Mouse (Mus musculus) liver, embryonic 14.5 days (tissue): ENCODE data around the gene St6galnac4. TPM values are rescaled to one million over a fixed set of nuclear protein-coding genes. Genes with fewer than 3 reads are reported as not detected.
A peak's percentile ranks its signal among the peaks of the same experiment; 100 is the strongest.

Experiments used
- ATAC-seq: fragments of 200-750 bp; cut with Nextera tagmentation; 2 replicates; pipeline ENCODE4 v1.8.0; 2017; ENCODE audit warnings: moderate number of reproducible peaks, mild to moderate bottlenecking, moderate library complexity; ENCODE audit not compliant: insufficient read depth
- DNase-seq, 3 experiments: peaks; one replicate each; pipeline ENCODE4 v3.0.0-alpha.2; 2012 to 2013; ENCODE audit warnings: low read depth in 3 of 3, low spot score in 3 of 3
- H3K27ac ChIP-seq: fragments of 300-500 bp; sonication (generic); 2 replicates; pipeline ENCODE4 v1.5.1; 2014; ENCODE audit warnings: moderate library complexity, mild to moderate bottlenecking, control low read depth, inconsistent platforms
- H3K27me3 ChIP-seq: fragments of 300-500 bp; sonication (generic); 2 replicates; pipeline ENCODE4 v1.6.1; 2014; ENCODE audit warnings: mild to moderate bottlenecking, low read length, moderate library complexity; ENCODE audit not compliant: control insufficient read depth, insufficient read depth
- H3K36me3 ChIP-seq: fragments of 300-500 bp; sonication (generic); replicated peaks from 2 replicates; pipeline ENCODE4 v1.6.1; 2014; ENCODE audit warnings: low read depth; ENCODE audit not compliant: control insufficient read depth, insufficient read depth
- H3K4me1 ChIP-seq, 2 experiments: fragments of 200-500 bp in 1 of 2; fragments of 300-500 bp in 1 of 2; sonication (generic) in 1 of 2; replicated peaks; 2 replicates each; pipeline ENCODE4 v1.6.1; 2012 to 2014; ENCODE audit warnings: antibody characterized with exemption in 1 of 2, inconsistent platforms in 1 of 2, low read length in 1 of 2; ENCODE audit not compliant: control insufficient read depth in 2 of 2, insufficient read depth in 2 of 2
- H3K4me2 ChIP-seq: fragments of 300-500 bp; sonication (generic); 2 replicates; pipeline ENCODE4 v1.6.1; 2014; ENCODE audit warnings: low read depth, mild to moderate bottlenecking, control low read depth, moderate library complexity
- H3K4me3 ChIP-seq, 2 experiments: fragments of 200-500 bp in 1 of 2; fragments of 300-500 bp in 1 of 2; sonication (generic) in 1 of 2; 2 replicates each; pipeline ENCODE4 v1.5.1; 2012 to 2014; ENCODE audit warnings: low read depth in 2 of 2, low read length in 2 of 2, mild to moderate bottlenecking in 2 of 2, control low read depth in 1 of 2, inconsistent platforms in 1 of 2, moderate library complexity in 1 of 2; ENCODE audit not compliant: insufficient read depth in 1 of 2
- H3K9ac ChIP-seq: fragments of 300-500 bp; sonication (generic); replicated peaks from 2 replicates; pipeline ENCODE4 v1.6.1; 2014; ENCODE audit warnings: mild to moderate bottlenecking, control low read depth, moderate library complexity
- H3K9me3 ChIP-seq: fragments of 300-500 bp; sonication (generic); 2 replicates; pipeline ENCODE4 v1.6.1; 2016; ENCODE audit warnings: low read length, mixed read lengths; ENCODE audit not compliant: control insufficient read depth
- CTCF ChIP-seq: IDR thresholded peaks from 2 replicates; pipeline ENCODE4 v1.5.1; 2016; ENCODE audit warnings: antibody characterized with exemption, low read depth, control low read depth
- EP300 ChIP-seq: IDR thresholded peaks from 2 replicates; pipeline ENCODE4 v1.6.1; 2016; ENCODE audit warnings: antibody characterized with exemption, low read depth
- WGBS: fragments of 180-500 bp; shearing (Covaris S2); extraction: QIAGEN DNeasy Blood & Tissue Kit; methylation state at CpG from one replicate; pipeline ENCODE4 v1.1.7; 2014; ENCODE audit not compliant: insufficient replicate concordance; 5-methylcytosine and 5-hydroxymethylcytosine counted together
- polyA plus RNA-seq, 2 experiments: library from polyadenylated mRNA; depleted of rRNA in 1 of 2; stranded (reverse) in 1 of 2; unstranded in 1 of 2; fragments of >200 nt; fragmentation: Nextera tagmentation in 1 of 2; extraction: Ambion mirVana in 1 of 2; gene quantifications; 2 replicates each; pipeline versions ENCODE4 v1.2.1 to v1.2.3; 2012 to 2014

Gene St6galnac4
- 5.4 and 5.6 TPM in 2 replicates for polyA plus RNA-seq (2012; rRNA removed)
- polyA plus RNA-seq (2014; fragmentation: Nextera tagmentation; extraction: Ambion mirVana), result 6.2 and 6.8 TPM in 2 replicates

DNA sequence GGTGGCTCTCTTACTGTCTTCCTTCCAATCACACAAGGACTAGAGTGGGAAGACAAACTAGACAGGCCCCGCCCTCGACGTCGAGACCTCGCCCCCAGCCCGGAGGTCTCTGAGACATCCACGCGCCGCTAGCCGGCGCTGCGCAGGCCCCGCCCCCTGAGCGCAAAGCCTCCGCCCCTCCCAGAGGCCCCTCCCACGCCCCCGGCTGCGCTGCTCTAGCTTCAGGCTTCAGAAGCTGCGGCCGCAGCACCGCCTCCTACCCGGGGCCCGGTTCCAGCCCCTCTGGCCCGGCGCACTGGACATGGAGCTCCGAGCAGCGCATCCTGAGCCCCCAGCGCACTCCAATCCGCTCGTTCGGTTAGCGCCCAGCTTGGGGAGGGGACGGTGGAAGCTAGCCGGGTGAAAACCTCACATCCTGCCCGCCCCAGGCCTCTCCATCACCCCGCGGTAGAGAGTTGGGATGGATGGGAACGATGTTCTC, at the start of gene St6galnac4:
Gene St6galnac4, plus strand, starts transcription at position 225 of the 481 bp plus-strand sequence.
- 1% methylated on average over 38 of the region's 38 CpGs for WGBS
- H3K4me2 ChIP-seq, result peak within 1 kb of the TSS; percentile 85
- H3K4me3 ChIP-seq, result peak within 1 kb of the TSS; percentile 59 to 84
- DNase-seq (peak; percentile 75 to 78 (median 76)), ATAC-seq (peak; percentile 86)
- no peak within 1 kb of the TSS for H3K27ac ChIP-seq
- H3K9me3 ChIP-seq, result no peaks in the 10 kb centered on the region
- TF ChIP-seq EP300 (no peak), CTCF (peak; percentile 49)
- H3K4me1 ChIP-seq, result peaks cover 4 to 24% of the 10 kb centered on the region in 2 experiments; a peak in 3 of 4 replicates
- H3K27me3 ChIP-seq, result no peaks in the 10 kb centered on the region
- no peaks in the 10 kb centered on the region for H3K36me3 ChIP-seq
- H3K9ac ChIP-seq, result peak within 1 kb of the TSS; percentile 63

DNA sequence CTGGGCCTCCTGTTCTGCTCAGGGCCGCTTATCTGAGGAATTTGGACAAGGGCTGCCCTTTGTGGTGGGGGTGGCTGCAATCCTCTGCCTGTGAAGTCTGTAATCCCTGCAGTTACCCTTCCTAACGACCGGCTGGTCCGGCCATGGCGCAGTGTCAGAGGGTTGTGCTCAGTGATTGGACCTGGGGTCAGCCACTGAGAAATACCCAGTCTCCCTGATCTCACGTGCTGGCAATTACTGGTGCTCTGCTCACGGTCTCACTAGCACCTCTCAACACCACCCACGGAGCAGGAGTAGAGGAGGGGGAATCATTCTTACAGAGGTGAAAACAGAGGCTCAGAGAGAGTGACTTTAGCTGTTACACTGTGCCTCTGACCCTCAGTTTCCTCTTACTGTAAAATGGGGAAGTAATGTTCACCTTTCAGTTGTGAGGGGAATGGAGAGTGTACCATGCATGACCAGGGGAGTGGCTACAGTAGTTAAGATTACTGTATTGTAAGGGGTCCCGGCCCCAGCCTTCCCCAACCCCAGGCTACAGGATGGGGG, 49.5 kb upstream of the St6galnac4 start:
- H3K9me3 ChIP-seq, result no peaks in the 10 kb centered on the region
- ATAC-seq (no peak), DNase-seq (no peak)
- H3K27ac ChIP-seq, result 0 out of 2 replicates have a peak overlapping the region, but pooled peaks have one; percentile 6
- peaks cover 0 to 11% of the 10 kb centered on the region in 2 experiments; a peak in 3 of 4 replicates for H3K4me1 ChIP-seq
- no peak for TF ChIP-seq EP300
- 7% methylated on average over 9 of the region's 9 CpGs for WGBS
- peak overlapping the region; percentile 96 for H3K4me2 ChIP-seq
- H3K9ac ChIP-seq, result no peak overlapping the region
- peaks cover 36% of the 10 kb centered on the region for H3K27me3 ChIP-seq
- H3K4me3 ChIP-seq, result peak overlapping the region; percentile 66 to 72; a peak in 3 of 4 replicates
- no peaks in the 10 kb centered on the region for H3K36me3 ChIP-seq

GRCm38 (mm10) chr2:32537941-32538340, 49.0 kb upstream of the St6galnac4 start:
- H3K4me2 ChIP-seq, result no peak overlapping the region
- H3K36me3 ChIP-seq, result no peaks in the 10 kb centered on the region
- DNase-seq, result no peak
- no peaks in the 10 kb centered on the region for H3K9me3 ChIP-seq
- H3K27me3 ChIP-seq, result peaks cover 36% of the 10 kb centered on the region
- peaks cover 0 to 11% of the 10 kb centered on the region in 2 experiments; a peak in 3 of 4 replicates for H3K4me1 ChIP-seq
- 72% methylated on average over 5 of the region's 5 CpGs for WGBS
- no peak for TF ChIP-seq EP300
- TF ChIP-seq CTCF, result no peak
- H3K27ac ChIP-seq, result no peak overlapping the region
- no peak overlapping the region for H3K4me3 ChIP-seq
- no peak for ATAC-seq
- H3K9ac ChIP-seq, result no peak overlapping the region

DNA sequence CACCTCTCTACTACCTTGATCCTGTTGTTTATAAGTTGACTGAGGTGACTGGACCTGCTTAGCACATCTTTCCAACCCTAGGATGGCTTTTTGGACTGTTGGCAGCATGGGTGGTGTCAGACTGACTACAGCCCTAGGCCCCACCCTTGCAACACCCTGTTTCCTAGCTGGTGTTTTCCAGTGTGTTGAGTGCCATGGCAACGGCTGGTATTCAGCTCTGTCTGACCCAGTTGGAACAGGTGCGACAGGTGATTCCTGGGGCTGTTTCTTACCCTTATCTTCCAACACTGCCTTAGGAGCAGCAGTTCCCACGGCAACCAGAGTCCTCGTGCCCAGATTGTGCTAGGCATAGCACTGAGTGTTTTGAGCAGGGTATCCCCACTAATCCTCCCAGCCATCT, 48.4 kb upstream of the St6galnac4 start:
- TF ChIP-seq CTCF (no peak), EP300 (no peak)
- H3K9me3 ChIP-seq, result no peaks in the 10 kb centered on the region
- H3K9ac ChIP-seq, result no peak overlapping the region
- H3K4me1 ChIP-seq, result peaks cover 0 to 11% of the 10 kb centered on the region in 2 experiments; a peak in 3 of 4 replicates
- no peak overlapping the region for H3K4me2 ChIP-seq
- 68% methylated on average over 4 of the region's 4 CpGs for WGBS
- H3K4me3 ChIP-seq, result no peak overlapping the region
- H3K27ac ChIP-seq, result no peak overlapping the region
- peaks cover 36% of the 10 kb centered on the region for H3K27me3 ChIP-seq
- DNase-seq (no peak), ATAC-seq (no peak)
- H3K36me3 ChIP-seq, result no peaks in the 10 kb centered on the region

- peaks cover 0 to 4% of the 10 kb centered on the region in 2 experiments; a peak in 2 of 4 replicates for H3K4me1 ChIP-seq
- H3K4me2 ChIP-seq, result no peak overlapping the region
- no peak overlapping the region for H3K27ac ChIP-seq
- peaks cover 33% of the 10 kb centered on the region for H3K27me3 ChIP-seq
- H3K9me3 ChIP-seq, result no peaks in the 10 kb centered on the region
- no peak overlapping the region for H3K4me3 ChIP-seq
- DNase-seq, result no peak
- TF ChIP-seq EP300, result no peak
- no peak for TF ChIP-seq CTCF
- ATAC-seq, result no peak
- H3K9ac ChIP-seq, result no peak overlapping the region
- WGBS, result 65% methylated on average over 14 of the region's 14 CpGs
- no peaks in the 10 kb centered on the region for H3K36me3 ChIP-seq
Measured at GRCm38 (mm10) chr2:32539452-32539981, 47.4 kb upstream of the St6galnac4 start.
